Mouse (Mus musculus) bone marrow macrophage, adult 2 months (primary cell): ENCODE results near the gene Unc79.

Source experiments
- CTCF ChIP-seq: IDR thresholded peaks from 2 replicates; pipeline ENCODE4 v1.5.1; 2012; ENCODE audit warnings: low read depth, mild to moderate bottlenecking, low read length, moderate library complexity
- POLR2A ChIP-seq: IDR thresholded peaks from 2 replicates; pipeline ENCODE4 v1.6.1; 2012; ENCODE audit warnings: mild to moderate bottlenecking, low read depth, low read length, borderline replicate concordance

DNA sequence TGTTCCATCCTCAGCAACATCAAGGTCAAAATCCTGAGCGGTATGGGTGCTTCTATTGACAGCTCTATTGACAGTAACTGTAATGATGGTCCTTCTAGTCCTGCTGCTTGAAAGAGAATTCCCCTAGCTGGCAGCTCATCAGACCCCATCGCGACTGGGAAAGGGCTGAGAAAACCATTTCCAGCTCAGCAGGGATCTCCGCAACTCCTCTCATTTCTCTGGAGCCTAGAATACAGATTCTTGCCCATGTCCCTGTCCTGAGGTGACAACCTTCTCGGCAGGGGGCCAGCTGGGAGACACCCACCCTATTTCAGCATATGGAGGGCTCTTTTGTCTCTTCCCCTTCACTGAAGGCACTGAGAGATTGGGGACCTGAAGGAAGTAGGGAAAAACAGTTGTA lies 244.3 kb downstream of the Unc79 start:
- TF ChIP-seq POLR2A, result no peak
- no peak for TF ChIP-seq CTCF
